Mouse (Mus musculus) cerebellum, postnatal 4 days (tissue): ENCODE data around the gene Spns3.

Experiments
- DNase-seq, 2 experiments: peaks; one replicate each; pipeline ENCODE4 v3.0.0; 2022; ENCODE audit warnings: low spot score in 2 of 2, mixed read lengths in 1 of 2

Gene Spns3

DNA sequence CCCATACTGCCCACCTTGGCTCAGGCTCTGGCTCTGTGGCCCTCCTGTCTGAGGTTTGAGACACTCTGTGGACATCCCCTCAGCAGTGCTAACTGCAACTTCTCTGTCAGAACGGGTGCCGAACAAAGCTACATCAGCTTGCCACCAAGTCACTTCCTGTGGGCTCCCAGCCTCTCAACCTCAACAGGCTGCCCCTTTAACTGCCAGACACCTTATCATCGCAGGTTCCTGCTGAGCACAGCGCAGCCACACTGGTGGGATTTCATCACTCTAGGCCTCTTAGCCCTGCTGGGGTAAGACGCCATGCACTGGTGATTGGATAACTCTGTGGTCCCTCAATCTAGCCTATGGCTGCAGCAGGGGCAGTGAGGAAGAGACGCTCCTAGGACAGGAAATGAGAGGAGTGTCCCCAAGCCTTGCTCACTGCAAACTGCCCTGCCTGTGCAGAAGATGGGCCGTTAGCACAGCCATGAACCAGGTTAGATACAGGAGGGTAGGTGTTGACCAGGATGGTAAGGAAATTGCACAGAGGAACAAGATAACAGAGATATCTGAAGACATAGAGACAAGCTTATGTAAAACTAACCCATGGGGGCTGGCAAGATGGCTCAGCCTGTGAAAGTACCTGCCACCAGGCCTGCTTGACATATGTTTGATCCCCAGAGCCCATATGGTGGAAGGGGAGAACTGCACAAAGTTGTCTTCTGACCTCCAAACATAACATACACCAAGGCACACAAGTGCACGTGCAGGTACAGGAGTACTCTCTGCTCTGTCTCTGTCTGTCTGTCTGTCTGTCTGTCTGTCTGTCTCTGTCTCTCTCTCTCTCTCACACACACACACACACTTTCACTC lies at the start of gene Spns3:
Gene Spns3, minus strand, starts transcription at position 373 of the 855 bp plus-strand sequence.
- DNase-seq: no peak

- DNase-seq: no peak
Measured at GRCm38 (mm10) chr11:72597780-72598179, 47.5 kb upstream of the Spns3 start.

- no peak for DNase-seq
Measured at GRCm38 (mm10) chr11:72595010-72595737, 44.9 kb upstream of the Spns3 start.

GRCm38 (mm10) chr11:72587537-72588233 lies 37.4 kb upstream of the Spns3 start:
- DNase-seq: no peak

DNA sequence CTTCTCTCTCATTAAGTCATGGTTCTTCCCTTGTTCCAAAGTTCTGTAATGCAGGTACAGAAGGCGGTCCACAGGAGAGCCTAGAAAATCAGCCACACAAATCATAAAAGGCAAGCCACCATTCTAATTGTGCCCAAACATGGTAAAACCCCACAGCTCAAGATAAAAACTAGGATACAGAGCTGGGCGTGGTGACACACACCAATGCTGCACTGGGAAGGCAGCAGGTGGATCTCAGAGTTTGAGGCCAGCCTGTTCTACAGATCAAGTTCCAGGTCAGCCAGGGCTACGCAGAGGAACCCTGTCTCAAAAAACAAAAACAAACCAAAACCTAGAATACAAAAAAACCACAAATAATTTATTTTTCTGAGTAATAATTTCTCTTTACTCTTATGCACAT lies 36.3 kb upstream of the Spns3 start:
- DNase-seq: no peak

GRCm38 (mm10) chr11:72583092-72583491 lies 32.8 kb upstream of the Spns3 start:
- no peak for DNase-seq

DNA sequence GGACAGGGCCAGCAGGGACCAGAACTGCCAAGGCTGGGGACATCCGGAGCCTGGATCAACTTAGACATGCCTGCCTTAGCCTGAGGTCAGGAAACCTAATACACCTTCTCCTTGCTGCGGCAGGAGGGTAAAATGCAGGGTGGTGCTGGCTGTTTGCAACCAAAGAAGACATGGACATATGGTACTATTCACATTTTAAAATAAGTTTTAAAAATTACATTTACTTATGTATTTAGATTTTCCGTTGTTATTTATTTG lies 32.1 kb upstream of the Spns3 start:
- DNase-seq: no peak

- DNase-seq: no peak
Measured at GRCm38 (mm10) chr11:72581609-72582447, 31.5 kb upstream of the Spns3 start.

DNA sequence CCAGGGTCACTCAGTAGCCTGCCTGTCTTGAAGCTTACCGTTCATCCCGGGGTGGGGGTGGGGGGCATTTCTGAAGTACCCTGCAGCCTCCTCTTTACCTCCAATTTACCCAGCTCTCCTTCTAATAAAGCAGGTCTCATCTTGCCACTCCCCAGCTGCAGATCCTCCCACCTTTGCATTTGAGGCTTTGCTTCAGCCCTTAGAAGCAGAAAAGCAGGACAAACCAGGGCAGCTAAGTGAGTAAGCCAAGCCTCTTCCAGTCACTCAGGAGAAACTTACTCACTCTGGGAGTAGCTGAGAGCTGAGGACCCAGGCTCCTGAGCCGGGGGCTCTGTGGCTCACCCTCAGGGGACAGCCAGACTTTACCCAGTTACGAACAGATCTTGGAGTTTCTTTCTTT lies 28.2 kb upstream of the Spns3 start:
- no peak for DNase-seq

GRCm38 (mm10) chr11:72576466-72577351 lies 26.4 kb upstream of the Spns3 start:
- peak in 1 of 2 experiments; percentile 48 for DNase-seq

- peak in 1 of 2 experiments; percentile 43 for DNase-seq
Measured at GRCm38 (mm10) chr11:72576111-72576465, 25.8 kb upstream of the Spns3 start.

- DNase-seq: no peak
Measured at GRCm38 (mm10) chr11:72573819-72574218, 23.5 kb upstream of the Spns3 start.

GRCm38 (mm10) chr11:72570319-72570979 lies 20.1 kb upstream of the Spns3 start:
- DNase-seq: peak; percentile 70 to 80

DNA sequence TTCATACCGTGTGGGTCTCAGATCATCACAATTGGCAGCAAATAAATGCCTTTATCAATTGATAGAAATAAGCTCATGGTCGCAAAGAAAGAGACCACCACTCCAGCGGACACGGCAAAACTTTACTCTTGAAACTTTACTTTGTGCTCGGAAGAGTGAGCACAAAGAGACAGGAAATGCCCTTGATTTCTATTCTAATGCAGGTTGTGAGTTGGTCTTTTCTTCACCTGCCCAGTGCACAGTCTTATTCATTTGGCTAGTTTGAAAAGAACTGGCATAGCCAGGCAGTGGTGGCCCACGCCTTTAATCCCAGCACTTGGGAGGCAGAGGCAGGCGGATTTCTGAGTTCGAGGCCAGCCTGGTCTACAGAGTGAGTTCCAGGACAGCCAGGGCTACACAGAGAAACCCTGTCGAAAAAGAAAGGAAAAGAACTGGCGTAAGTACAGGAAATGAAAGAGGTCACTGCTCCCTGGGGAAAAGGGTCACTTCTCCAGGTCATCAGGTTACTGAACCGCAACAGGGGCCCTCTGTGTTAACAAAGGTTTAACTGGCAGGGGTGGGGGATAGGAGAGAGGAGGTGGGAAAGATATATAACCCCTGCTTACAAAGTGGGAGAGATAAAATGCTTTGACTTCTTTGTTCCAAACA lies 19.5 kb upstream of the Spns3 start:
- no peak for DNase-seq

DNA sequence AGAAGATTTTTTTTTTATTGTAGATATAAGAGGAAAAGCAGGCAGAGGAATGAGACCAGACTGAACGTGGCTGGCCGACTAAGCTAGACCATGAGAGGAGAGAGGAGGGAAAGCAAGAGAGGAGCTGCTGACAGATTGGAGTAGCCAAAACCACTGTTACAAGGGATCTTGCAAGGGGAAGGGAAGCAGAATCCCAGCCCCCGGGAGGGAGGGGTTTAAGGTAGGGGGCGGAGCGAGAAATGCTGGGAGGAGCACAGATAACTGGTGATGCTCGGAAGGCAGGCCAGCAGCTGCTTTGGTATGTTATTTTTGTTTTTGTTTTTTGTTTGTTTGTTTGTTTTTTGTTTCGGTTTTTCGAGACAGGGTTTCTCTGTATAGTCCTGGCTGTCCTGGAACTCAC lies 18.7 kb upstream of the Spns3 start:
- DNase-seq: no peak

GRCm38 (mm10) chr11:72566816-72567338 lies 16.6 kb upstream of the Spns3 start:
- no peak for DNase-seq

DNA sequence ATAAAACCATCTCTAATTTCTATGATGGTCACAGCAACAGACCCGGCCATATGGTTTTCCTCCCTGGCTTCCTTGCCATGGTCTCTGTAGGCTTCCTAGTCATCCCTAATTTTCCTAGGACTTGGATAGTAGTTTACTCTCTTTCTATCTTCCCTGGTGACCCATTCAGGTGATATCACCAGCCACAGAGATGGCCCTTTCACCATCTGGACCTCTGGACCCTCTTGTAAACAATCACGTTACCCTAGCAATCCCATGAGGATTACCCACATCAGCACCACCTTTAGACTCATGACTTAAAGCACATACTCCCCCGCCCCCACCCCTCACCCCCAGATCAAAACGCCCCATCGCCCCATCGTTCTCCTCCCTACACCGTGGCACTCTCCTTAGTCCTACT lies 16.0 kb upstream of the Spns3 start:
- no peak for DNase-seq

- DNase-seq: peak in 1 of 2 experiments; percentile 32
Measured at GRCm38 (mm10) chr11:72564232-72564807, 14.0 kb upstream of the Spns3 start.

DNA sequence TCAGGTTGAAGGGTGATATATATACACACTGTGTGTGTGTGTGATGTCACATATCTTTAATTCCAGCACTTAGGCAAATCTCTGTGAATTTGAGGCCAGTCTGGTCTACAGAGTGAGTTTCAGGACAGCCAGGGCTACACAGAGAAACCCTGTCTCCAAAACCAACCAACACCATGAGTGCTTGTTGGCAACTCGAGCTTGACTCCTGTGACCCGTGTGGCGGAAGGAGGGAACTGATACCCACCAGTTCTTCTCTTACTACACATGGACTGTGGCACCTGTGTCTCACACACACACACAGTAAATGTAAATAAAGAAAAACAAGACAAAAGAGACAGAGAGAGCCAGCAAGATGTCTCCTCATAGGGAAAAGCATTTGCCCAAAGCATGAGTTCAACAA lies 10.4 kb upstream of the Spns3 start:
- DNase-seq: no peak
